Mouse (Mus musculus) embryonic facial prominence, embryonic 14.5 days (tissue): ENCODE results near the gene Cpne7. TPM values are rescaled to one million over a fixed set of nuclear protein-coding genes. Genes with fewer than 3 reads are reported as not detected.
"Not testable (repeated sequence)": the region's sequence is repeated elsewhere in the genome, so short reads cannot be mapped to it uniquely, and the experiment has no call there.

Source experiments
- ATAC-seq: fragments of 200-750 bp; cut with Nextera tagmentation; 2 replicates; pipeline ENCODE4 v1.8.0; 2017; ENCODE audit warnings: low read depth, moderate number of reproducible peaks, moderate TSS enrichment
- DNase-seq: peaks from one replicate; pipeline ENCODE4 v3.0.0-alpha.2; 2015; ENCODE audit warnings: low spot score
- H3K27ac ChIP-seq: fragments of 300-500 bp; sonication (generic); replicated peaks from 2 replicates; pipeline ENCODE4 v1.5.1; 2014; ENCODE audit warnings: low read depth, mild to moderate bottlenecking, low read length, moderate library complexity
- H3K27me3 ChIP-seq: fragments of 300-500 bp; sonication (generic); replicated peaks from 2 replicates; pipeline ENCODE4 v1.6.1; 2014; ENCODE audit warnings: low read length; ENCODE audit not compliant: control insufficient read depth, insufficient read depth
- H3K36me3 ChIP-seq: fragments of 300-500 bp; sonication (generic); 2 replicates; pipeline ENCODE4 v1.6.1; 2014; ENCODE audit warnings: low read length, mixed read lengths; ENCODE audit not compliant: control insufficient read depth, insufficient read depth
- H3K4me1 ChIP-seq: fragments of 300-500 bp; sonication (generic); 2 replicates; pipeline ENCODE4 v1.6.1; 2014; ENCODE audit warnings: antibody characterized with exemption, low read length; ENCODE audit not compliant: control insufficient read depth, insufficient read depth
- H3K4me2 ChIP-seq: fragments of 300-500 bp; sonication (generic); 2 replicates; pipeline ENCODE4 v1.6.1; 2014; ENCODE audit warnings: low read depth, mild to moderate bottlenecking, low read length, moderate library complexity, mixed read lengths
- H3K4me3 ChIP-seq: fragments of 300-500 bp; sonication (generic); 2 replicates; pipeline ENCODE4 v1.5.1; 2014; ENCODE audit warnings: low read depth, mild to moderate bottlenecking, low read length
- H3K9ac ChIP-seq: fragments of 300-500 bp; sonication (generic); 2 replicates; pipeline ENCODE4 v1.6.1; 2014; ENCODE audit warnings: low read depth, mild to moderate bottlenecking, low read length, moderate library complexity, mixed read lengths
- H3K9me3 ChIP-seq: fragments of 300-500 bp; sonication (generic); 2 replicates; pipeline ENCODE4 v1.6.1; 2016; ENCODE audit warnings: low read length; ENCODE audit not compliant: control insufficient read depth
- WGBS: fragments of 180-500 bp; shearing (Covaris S2); extraction: QIAGEN DNeasy Blood & Tissue Kit; methylation state at CpG from one replicate; pipeline ENCODE4 v1.1.7; 2014; 5-methylcytosine and 5-hydroxymethylcytosine counted together
- polyA plus RNA-seq: library from polyadenylated mRNA; unstranded; fragments of >200 nt; fragmentation: Nextera tagmentation; extraction: Ambion mirVana; gene quantifications from 2 replicates; pipeline ENCODE4 v1.2.1, GENCODE M21; 2014

The Cpne7 gene
- polyA plus RNA-seq, 1 experiment from 2014 or later, result 1.4 TPM

- ATAC-seq, result no peak; the same call in 1 of the 2 replicates
These were observed 16.9 kb upstream of the Cpne7 start for GRCm38 (mm10) chr8:123100288-123100687.

DNA sequence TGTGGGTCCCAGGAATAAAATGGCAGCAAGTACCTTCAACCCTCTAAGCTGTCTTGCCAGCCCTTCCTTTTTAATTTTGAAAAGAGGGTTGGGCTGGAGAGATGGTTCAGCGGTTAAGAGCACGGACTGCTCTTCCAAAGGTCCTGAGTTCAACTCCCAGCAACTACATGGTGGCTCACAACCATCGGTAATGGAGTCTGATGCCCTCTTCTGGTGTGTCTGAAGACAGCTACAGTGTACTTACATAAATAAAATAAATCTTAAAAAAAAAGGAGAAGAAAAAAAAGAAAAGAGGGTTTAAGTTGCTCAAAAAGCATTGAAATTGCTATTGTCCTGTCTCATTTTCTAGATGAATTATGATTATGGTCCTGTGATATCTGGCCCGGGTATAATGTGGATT lies 15.9 kb upstream of the Cpne7 start:
- peaks cover 53% of the 10 kb centered on the region for H3K36me3 ChIP-seq
- peaks cover 8% of the 10 kb centered on the region; the same call in 1 of the 2 replicates for H3K4me1 ChIP-seq
- 85% methylated on average over 4 of the region's 4 CpGs for WGBS
- DNase-seq (no peak), ATAC-seq (no peak)
- H3K27me3 ChIP-seq, result no peaks in the 10 kb centered on the region
- H3K27ac ChIP-seq, result no peak overlapping the region
- H3K4me2 ChIP-seq, result peak overlapping the region; percentile 84; the same call in 1 of the 2 replicates
- no peak overlapping the region for H3K4me3 ChIP-seq
- H3K9me3 ChIP-seq, result no peaks in the 10 kb centered on the region
- H3K9ac ChIP-seq, result no peak overlapping the region; the same call in 1 of the 2 replicates

More at GRCm38 (mm10) chr8:123100288-123100687, 16.9 kb upstream of the Cpne7 start:
- peak overlapping the region; percentile 67; the same call in 1 of the 2 replicates for H3K27ac ChIP-seq
- no peaks in the 10 kb centered on the region for H3K9me3 ChIP-seq
- peaks cover 8% of the 10 kb centered on the region; the same call in 1 of the 2 replicates for H3K4me1 ChIP-seq
- H3K9ac ChIP-seq, result no peak overlapping the region
- 0 out of 2 replicates have a peak overlapping the region, but pooled peaks have one; percentile 15 for H3K4me2 ChIP-seq
- H3K36me3 ChIP-seq, result peaks cover 51% of the 10 kb centered on the region
- peak; percentile 89 for DNase-seq
- WGBS, result 32% methylated on average over 8 of the region's 8 CpGs
- H3K4me3 ChIP-seq, result no peak overlapping the region
- no peaks in the 10 kb centered on the region for H3K27me3 ChIP-seq

DNA sequence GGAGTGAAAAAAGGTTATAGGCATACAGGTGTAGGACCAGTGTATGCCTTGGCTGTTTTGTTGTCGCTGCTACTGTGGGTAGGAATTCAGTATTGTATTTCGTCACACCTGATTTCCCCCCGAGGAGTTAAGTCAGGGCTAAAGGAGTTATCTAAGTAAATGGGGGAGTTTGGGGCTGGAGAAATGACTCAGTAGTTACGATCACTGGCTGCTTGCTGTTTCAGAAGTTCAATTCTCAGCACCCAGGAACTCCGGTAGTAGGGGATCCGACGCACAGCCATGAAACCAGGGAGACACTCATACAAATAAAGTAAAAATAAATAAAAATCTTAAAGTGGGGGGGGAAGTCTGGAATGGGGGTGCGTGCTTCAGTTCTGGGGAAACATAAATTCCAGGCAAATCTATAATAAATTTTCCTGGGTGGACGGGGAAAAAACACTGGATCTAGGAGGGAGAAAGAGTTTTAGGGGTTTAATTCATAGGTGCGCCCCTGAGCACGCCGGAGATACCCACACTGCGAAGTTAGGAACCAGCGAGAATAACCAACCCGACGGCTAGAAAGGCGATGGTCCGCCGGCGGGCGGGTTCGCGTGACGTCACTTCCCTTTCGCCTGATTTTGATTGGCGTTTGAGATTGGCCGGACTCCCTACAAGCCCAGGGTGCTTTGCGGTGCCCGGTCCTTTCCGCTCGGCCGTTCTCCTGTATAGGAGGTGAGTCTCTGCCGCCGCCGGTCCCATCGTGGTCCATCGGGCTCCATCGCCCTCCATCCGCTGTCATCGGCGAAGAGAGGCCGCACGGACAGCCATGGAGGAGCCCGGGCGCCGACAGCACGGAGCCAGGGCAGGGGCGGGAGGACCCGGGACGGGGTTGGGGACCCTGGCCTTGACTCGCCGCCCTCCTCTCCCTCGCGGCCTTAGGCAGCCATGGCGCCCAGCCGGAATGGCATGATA lies 15.2 kb upstream of the Cpne7 start, which contains the start of gene Rpl13:
Gene Rpl13, plus strand, starts transcription at position 616 of the 951 bp plus-strand sequence.
- peaks cover 8% of the 10 kb centered on the region; the same call in 1 of the 2 replicates for H3K4me1 ChIP-seq
- WGBS, result 1% methylated on average over 48 of the region's 56 CpGs

GRCm38 (mm10) chr8:123102855-123103254 lies 14.3 kb upstream of the Cpne7 start:
- DNase-seq, H3K9me3 ChIP-seq, ATAC-seq, H3K4me1 ChIP-seq, H3K27me3 ChIP-seq: not testable (repeated sequence)
- Histone ChIP-seq H3K4me2 (peak overlapping the region; percentile 84), H3K27ac (peak overlapping the region; percentile 93), H3K9ac (peak overlapping the region; percentile 97), H3K36me3 (peaks cover 41% of the 10 kb centered on the region), H3K4me3 (peak overlapping the region; percentile 83)
- 1% methylated on average over 13 of the region's 26 CpGs for WGBS

More for the DNA sequence above, 15.2 kb upstream of the Cpne7 start, which contains the start of gene Rpl13:
- H3K27ac ChIP-seq, result peak within 1 kb of the TSS; percentile 93
- peak within 1 kb of the TSS; percentile 97 for H3K9ac ChIP-seq
- peak within 1 kb of the TSS; percentile 84 for H3K4me2 ChIP-seq
- peak within 1 kb of the TSS; percentile 83 for H3K4me3 ChIP-seq
- DNase-seq, result peak; percentile 98
- H3K27me3 ChIP-seq, result no peaks in the 10 kb centered on the region
- H3K9me3 ChIP-seq, result no peaks in the 10 kb centered on the region
- peak; percentile 95 for ATAC-seq
- peaks cover 49% of the 10 kb centered on the region for H3K36me3 ChIP-seq

- Histone ChIP-seq H3K4me3 (peak overlapping the region; percentile 83), H3K27me3 (no peaks in the 10 kb centered on the region), H3K36me3 (peaks cover 36% of the 10 kb centered on the region), H3K4me1 (peaks cover 8% of the 10 kb centered on the region; the same call in 1 of the 2 replicates), H3K9me3 (no peaks in the 10 kb centered on the region), H3K27ac (peak overlapping the region; percentile 93), H3K4me2 (peak overlapping the region; percentile 84), H3K9ac (peak overlapping the region; percentile 97)
- whole genome bisulfite sequencing, result 19% methylated on average over 14 of the region's 15 CpGs
- no peak for ATAC-seq
- DNase-seq, result no peak
These were observed 13.9 kb upstream of the Cpne7 start for GRCm38 (mm10) chr8:123103285-123103684.

- Histone ChIP-seq H3K27ac (0 out of 2 replicates have a peak overlapping the region, but pooled peaks have one; percentile 3), H3K4me2 (peak overlapping the region; percentile 84), H3K4me1 (peaks cover 8% of the 10 kb centered on the region; the same call in 1 of the 2 replicates), H3K36me3 (peaks cover 32% of the 10 kb centered on the region), H3K9ac (peak overlapping the region; percentile 97), H3K4me3 (peak overlapping the region; percentile 83), H3K9me3 (no peaks in the 10 kb centered on the region), H3K27me3 (no peaks in the 10 kb centered on the region)
- no peak for ATAC-seq
- no peak for DNase-seq
- WGBS, result 77% methylated on average over 6 of the region's 6 CpGs
These were observed 13.0 kb upstream of the Cpne7 start for GRCm38 (mm10) chr8:123104046-123104767.

DNA sequence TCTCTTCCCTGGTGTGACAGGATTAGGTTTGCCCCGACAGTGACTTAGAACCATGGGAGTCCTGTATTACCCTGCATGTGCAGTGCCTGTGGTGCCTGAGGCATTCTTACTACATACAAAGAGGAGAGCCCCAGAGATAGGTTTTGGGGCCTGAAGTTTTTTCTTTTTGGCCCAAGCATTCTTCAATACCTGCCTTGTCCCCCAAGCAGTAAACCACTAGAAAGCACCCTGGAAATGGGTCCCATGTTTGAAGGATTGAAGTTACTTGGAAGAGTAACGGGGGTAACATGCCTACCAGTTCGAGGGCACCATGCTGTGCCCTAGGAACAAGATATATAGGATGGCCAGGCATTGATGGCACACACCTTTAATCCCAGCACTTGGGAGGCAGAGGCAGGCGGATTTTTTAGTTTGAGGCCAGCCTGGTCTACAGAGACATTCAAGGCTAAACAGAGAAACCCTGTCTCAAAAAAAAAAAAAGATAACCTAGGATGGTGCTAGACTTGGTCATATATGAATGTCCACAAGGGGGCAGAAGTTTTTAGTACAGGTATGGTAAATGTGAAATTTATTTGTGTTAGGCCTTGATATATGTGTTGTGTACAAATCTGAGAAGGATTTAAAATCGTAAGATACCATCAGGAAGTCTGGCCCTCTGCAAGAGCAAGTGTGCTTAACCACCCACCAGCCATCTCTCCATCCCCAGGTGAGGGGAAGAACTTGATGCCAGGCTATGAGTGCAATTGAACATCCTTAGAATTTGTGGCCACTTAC lies 11.4 kb upstream of the Cpne7 start:
- 65% methylated on average over 5 of the region's 5 CpGs for WGBS
- H3K4me3 ChIP-seq, result no peak overlapping the region

More for the DNA sequence above, 11.4 kb upstream of the Cpne7 start:
- peaks cover 8% of the 10 kb centered on the region; the same call in 1 of the 2 replicates for H3K4me1 ChIP-seq
- no peak overlapping the region for H3K4me2 ChIP-seq
- peak; percentile 78 for DNase-seq
- H3K36me3 ChIP-seq, result peaks cover 30% of the 10 kb centered on the region
- no peak overlapping the region for H3K27ac ChIP-seq
- no peak overlapping the region for H3K9ac ChIP-seq
- H3K27me3 ChIP-seq, result no peaks in the 10 kb centered on the region
- ATAC-seq, result no peak
- no peaks in the 10 kb centered on the region for H3K9me3 ChIP-seq
